Mouse (Mus musculus) adrenal gland, postnatal 4 days (tissue): ENCODE measurements around the gene Casc1. TPM values are rescaled to one million over a fixed set of nuclear protein-coding genes. Genes with fewer than 3 reads are reported as not detected.

Experiments
- DNase-seq, 2 experiments: peaks; one replicate each; pipeline ENCODE4 v3.0.0; 2021 to 2022; ENCODE audit warnings: low spot score in 2 of 2, mixed read lengths in 2 of 2
- total RNA-seq, 2 experiments: library from RNA; stranded (reverse); gene quantifications; 2 replicates each; pipeline ENCODE4 v1.2.3; 2021

Gene Casc1
- total RNA-seq, 2 experiments from 2014 or later: 1.4 to 1.6 TPM

- no peak for DNase-seq
Observed at GRCm38 (mm10) chr6:145204440-145204839, 6.4 kb downstream of the Casc1 start.

GRCm38 (mm10) chr6:145202432-145203125 is 8.2 kb downstream of the Casc1 start:
- DNase-seq: no peak

GRCm38 (mm10) chr6:145197949-145198686 is 12.7 kb downstream of the Casc1 start:
- no peak for DNase-seq

DNA sequence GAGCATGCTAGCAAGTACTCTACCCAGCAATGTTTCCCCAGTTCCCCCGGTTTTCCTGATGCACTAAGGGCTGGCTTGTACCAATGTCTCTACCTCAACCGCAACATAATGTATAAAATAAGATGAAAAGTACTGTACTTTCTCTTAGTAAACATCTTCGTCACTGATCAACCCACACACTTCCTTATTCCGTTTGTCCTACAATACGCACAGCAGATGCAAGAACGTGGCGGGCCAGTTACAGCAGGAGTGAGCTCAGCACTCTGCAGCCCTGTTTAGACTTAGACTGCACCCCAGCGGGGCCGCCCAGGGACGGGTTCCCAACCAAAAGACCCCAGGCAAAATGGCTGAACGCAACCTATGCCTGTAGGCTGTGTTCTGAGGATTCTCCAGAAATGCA is 17.4 kb downstream of the Casc1 start:
- no peak for DNase-seq

DNA sequence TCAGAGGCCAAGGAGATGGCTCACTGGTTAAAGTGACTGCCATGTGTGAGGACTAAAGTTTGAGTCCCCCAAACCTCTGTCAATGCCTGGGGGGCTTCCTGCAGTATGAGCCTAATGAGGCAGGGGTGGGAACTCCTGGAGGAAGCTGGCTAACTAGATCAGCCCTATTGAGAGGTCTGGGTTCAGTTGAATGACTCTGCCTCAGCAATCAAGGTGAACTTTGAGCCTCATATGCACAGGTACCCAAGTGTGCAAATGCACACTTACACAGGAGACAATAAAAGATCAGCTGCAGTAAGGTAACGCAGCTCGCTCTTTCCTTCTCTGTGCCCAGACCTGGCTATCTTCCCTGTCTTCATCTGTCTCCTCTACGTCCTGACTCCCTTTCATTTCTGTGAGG is 17.8 kb downstream of the Casc1 start:
- DNase-seq: no peak

- DNase-seq: no peak
Observed at GRCm38 (mm10) chr6:145187093-145188088, 23.4 kb downstream of the Casc1 start.

- DNase-seq: no peak
Observed at GRCm38 (mm10) chr6:145186096-145186495, 24.7 kb downstream of the Casc1 start.

- peak in 1 of 2 experiments; percentile 45 for DNase-seq
Observed at GRCm38 (mm10) chr6:145182044-145182443, 28.8 kb downstream of the Casc1 start.

DNA sequence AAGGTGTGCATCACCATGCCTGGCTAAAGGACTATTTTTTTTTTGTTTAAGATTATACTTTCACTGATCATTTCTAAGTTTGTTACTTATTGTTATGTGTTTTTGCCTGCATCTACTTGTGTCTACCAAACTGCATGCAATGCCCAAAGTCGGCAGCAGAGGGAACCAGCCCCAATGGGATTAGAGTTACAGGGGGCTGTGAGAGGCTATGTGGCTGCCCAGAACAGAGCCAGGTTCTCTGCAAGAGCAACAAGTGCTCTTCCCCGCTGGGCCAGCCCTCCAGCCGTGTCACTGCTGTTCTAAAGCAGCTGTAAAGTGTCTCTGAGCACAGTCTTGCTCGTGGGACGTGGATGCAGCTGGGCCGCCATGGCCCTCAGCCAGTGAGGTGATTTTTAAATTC is 31.1 kb downstream of the Casc1 start:
- peak in 1 of 2 experiments; percentile 38 for DNase-seq

- DNase-seq: no peak
Observed at GRCm38 (mm10) chr6:145176474-145176873, 34.3 kb downstream of the Casc1 start.

GRCm38 (mm10) chr6:145175571-145175981 is 35.2 kb downstream of the Casc1 start:
- peak; percentile 38 to 45 for DNase-seq

- DNase-seq: peak; percentile 55 to 73
Observed at GRCm38 (mm10) chr6:145173781-145174191, 37.0 kb downstream of the Casc1 start.

GRCm38 (mm10) chr6:145171892-145172606 is 38.8 kb downstream of the Casc1 start:
- no peak for DNase-seq

DNA sequence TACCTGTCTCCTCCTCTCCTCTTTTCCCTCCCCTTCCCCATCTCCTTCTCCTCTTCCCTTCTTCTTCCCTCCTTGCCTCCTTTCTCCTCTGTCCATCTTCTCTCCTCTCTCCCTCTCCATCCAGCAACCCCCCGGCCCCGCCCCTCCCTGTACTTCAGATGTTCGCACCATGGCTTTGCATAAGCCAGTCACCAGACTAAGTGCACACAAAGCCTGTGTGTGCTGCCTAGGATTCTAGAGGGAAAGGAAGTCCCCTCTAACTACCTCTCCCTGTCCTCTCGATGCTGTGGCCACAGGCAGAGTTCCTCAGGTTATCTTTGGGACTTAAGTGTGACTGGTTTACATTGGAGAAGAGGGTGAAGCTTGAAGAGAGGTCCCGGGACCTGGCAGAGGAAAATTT is 50.2 kb downstream of the Casc1 start:
- DNase-seq: no peak

GRCm38 (mm10) chr6:145158619-145159018 is 52.2 kb downstream of the Casc1 start:
- DNase-seq: no peak

DNA sequence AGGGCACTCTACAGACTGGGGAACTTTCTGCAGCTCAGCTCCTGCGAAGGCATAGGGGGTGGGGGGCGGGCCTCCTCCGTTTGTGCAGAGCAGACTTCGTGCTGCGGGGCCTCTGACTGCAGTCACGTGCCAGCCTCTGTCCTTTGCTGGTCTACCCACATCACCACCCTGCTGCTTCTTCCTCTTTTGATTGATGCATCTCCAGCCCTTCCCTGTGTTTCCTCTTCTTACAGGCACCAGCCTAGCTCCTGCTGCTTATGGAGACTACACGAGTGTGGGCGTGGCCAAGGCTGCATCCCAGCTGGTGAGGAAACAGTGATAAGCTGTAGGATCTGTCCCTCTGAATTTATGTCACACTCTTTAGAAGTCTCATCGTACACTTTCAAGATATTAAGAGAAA is 61.8 kb downstream of the Casc1 start:
- DNase-seq: no peak

- no peak for DNase-seq
Observed at GRCm38 (mm10) chr6:145147716-145148115, 63.1 kb downstream of the Casc1 start.

DNA sequence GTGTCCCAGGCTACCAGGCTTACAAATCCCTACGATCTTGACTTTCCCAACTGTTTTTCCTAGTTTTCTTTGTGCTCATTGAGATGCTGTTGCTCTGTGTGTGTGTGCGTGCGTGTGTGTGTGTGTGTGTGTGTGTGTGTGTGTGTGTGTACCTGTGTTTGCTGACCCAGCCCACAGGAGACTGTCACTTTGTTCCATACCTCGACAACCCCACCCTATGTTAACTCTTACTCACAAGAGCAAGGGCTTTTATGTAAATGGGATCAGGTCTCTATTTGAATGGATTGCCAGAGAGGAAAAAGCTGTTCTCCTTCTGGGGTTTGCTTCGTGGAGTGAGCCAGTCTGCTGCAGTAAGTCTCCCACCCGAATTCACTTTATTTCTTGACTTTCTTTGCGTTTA is 65.6 kb downstream of the Casc1 start:
- no peak for DNase-seq

DNA sequence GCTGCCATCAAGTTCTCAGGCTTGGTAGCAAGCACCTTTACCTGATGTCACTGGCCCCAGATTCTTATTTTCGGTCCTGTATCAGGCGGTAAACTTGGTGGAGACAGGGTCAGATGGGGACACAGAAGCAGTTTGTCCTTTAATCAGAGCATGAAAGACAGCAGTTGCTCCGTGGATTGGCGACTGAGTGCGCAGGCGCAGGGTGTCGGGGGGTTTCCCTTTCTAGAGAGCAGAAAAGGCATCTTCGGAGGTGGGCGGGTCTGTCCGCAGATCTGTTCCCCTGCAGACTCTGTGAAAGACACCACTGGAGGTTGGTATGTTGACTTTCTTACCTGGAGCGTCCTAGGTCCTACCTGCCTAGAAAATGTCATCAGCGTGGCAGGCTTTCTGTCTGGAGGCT is 69.0 kb downstream of the Casc1 start:
- no peak for DNase-seq

DNA sequence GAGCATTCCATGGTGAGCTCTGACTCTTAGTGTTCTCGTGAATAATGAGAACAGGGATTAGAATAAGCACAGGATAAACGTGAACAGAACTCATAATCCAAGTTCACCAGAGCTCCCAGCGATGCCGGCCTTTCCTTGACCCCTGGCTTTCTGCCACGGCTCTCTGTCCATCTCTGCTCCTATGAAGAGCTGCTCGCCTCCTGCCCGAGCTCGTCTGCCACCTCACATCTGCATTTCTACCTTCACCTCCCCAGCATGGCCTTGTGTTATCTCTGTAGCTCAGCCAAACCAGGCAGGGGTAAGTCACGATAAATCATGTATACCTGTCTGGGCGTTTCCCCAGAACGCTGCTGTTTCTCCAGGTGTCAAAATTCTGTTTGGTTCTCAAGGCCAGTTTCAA is 70.1 kb downstream of the Casc1 start:
- DNase-seq: no peak
